Mouse (Mus musculus) bone marrow macrophage, adult 2 months (primary cell): Measurements from ENCODE around the gene Olfr646.

Source experiments
- CTCF ChIP-seq: IDR thresholded peaks from 2 replicates; pipeline ENCODE4 v1.5.1; 2012; ENCODE audit warnings: low read depth, mild to moderate bottlenecking, low read length, moderate library complexity
- POLR2A ChIP-seq: IDR thresholded peaks from 2 replicates; pipeline ENCODE4 v1.6.1; 2012; ENCODE audit warnings: mild to moderate bottlenecking, low read depth, low read length, borderline replicate concordance

- TF ChIP-seq POLR2A (no peak), CTCF (no peak)
Observed at GRCm38 (mm10) chr7:104085365-104085764, 19.3 kb upstream of the Olfr646 start, which contains the start of gene Olfr645.
